Comparison of ENCODE assay signal across 9 mouse cellular contexts in genomic region chr10:79854801-79855541, GRCm38 (mm10). TPM values are rescaled to one million over a fixed set of nuclear protein-coding genes. Genes with fewer than 3 reads are reported as not detected.
A peak's percentile ranks its signal among the peaks of the same experiment; 100 is the strongest.
DNase-seq lines count a peak whose midpoint lies in the region; ATAC-seq and TF ChIP-seq lines count a peak whose summit lies in the region.
"Had no signal": no experiment of that assay in that cellular context is flagged by ENCODE, and none has a peak within 500 bp of the region (broad histone marks: within the 10 kb centered on the region; RNA-seq: fewer than 3 reads in every experiment).

No protein-coding gene starts in this region.

- no peak for TF ChIP-seq POLR2A in CH12.LX (IDR thresholded peaks at IDR 0.05; ENCODE audit: low read depth, low read length)

- peak overlapping the region; percentile 98 for H3K27ac ChIP-seq in CH12.LX (ENCODE audit: insufficient read depth, low read depth)
- peak overlapping the region; percentile 100 for H3K27ac ChIP-seq in embryonic facial prominence, embryonic 13.5 days
- peak overlapping the region; percentile 100 for H3K27ac ChIP-seq in heart, postnatal 0 days (ENCODE audit: low read depth)

- H3K79me2 ChIP-seq in CH12.LX (replicated peaks; ENCODE audit: control insufficient read depth, extremely low read depth, insufficient read depth, poor library complexity, severe bottlenecking), result peaks cover 54% of the 10 kb centered on the region

- H3K9me3 ChIP-seq in CH12.LX (replicated peaks; ENCODE audit: low read length), result no peaks in the 10 kb centered on the region
- H3K9me3 ChIP-seq in embryonic facial prominence, embryonic 13.5 days, result no peaks in the 10 kb centered on the region
- H3K9me3 ChIP-seq in heart, postnatal 0 days (replicated peaks; ENCODE audit: control insufficient read depth, low read length), result no peaks in the 10 kb centered on the region

- peaks cover 17 to 55% of the 10 kb centered on the region in 2 experiments for H3K4me1 ChIP-seq in CH12.LX (ENCODE audit: control insufficient read depth in 1 of 2, insufficient read depth in 2 of 2)
- H3K4me1 ChIP-seq in embryonic facial prominence, embryonic 13.5 days, result peaks cover 64% of the 10 kb centered on the region
- peaks cover 55% of the 10 kb centered on the region for H3K4me1 ChIP-seq in heart, postnatal 0 days (ENCODE audit: control insufficient read depth, insufficient read depth)

- TF ChIP-seq CTCF in CH12.LX (conservative IDR thresholded peaks at IDR 0.05 in 1 of 2, IDR thresholded peaks at IDR 0.05 in 1 of 2; ENCODE audit: low read depth in 2 of 2, low read length in 2 of 2), result no peak
- no peak for TF ChIP-seq CTCF in heart, postnatal 0 days (IDR thresholded peaks at IDR 0.05; ENCODE audit: low read depth)

- in situ Hi-C loops in CH12.LX (cut with MboI; ENCODE audit: low pct_ligation_motif_present, low pct_unique_long_range_greater_than_20kb, low sequenced_read_pairs), result no loop called here

- H3K9ac ChIP-seq in CH12.LX (ENCODE audit: insufficient read depth, low read depth), result peak overlapping the region; percentile 99
- peak overlapping the region; percentile 99 for H3K9ac ChIP-seq in embryonic facial prominence, embryonic 13.5 days
- H3K9ac ChIP-seq in heart, postnatal 0 days (replicated peaks; ENCODE audit: low read depth, low read length), result peak overlapping the region; percentile 98

- ATAC-seq in embryonic facial prominence, embryonic 13.5 days (ENCODE audit: insufficient number of reproducible peaks, insufficient read depth, low FRiP score, low TSS enrichment, low read depth), result peak; percentile 12; the same call in 1 of the 2 replicates
- ATAC-seq in heart, postnatal 0 days (ENCODE audit: insufficient read depth, low read depth), result peak; percentile 8; the same call in 1 of the 2 replicates
- ATAC-seq in megakaryocyte progenitor cell, adult 5-6 weeks (replicated peaks; ENCODE audit: poor library complexity), result peak; percentile 2

- no peaks in the 10 kb centered on the region for H3K27me3 ChIP-seq in CH12.LX (replicated peaks)
- no peaks in the 10 kb centered on the region for H3K27me3 ChIP-seq in embryonic facial prominence, embryonic 13.5 days
- no peaks in the 10 kb centered on the region for H3K27me3 ChIP-seq in heart, postnatal 0 days (ENCODE audit: control insufficient read depth, insufficient read depth, low read length)

- peak; percentile 52 for DNase-seq in CH12.LX (ENCODE audit: extremely low read depth)
- DNase-seq in adrenal gland, adult 8-10 months, result peak; percentile 70
- peak; percentile 47 for DNase-seq in heart, postnatal 0 days (ENCODE audit: low spot score)
- DNase-seq in kidney, postnatal 36 days, result peak; percentile 59 to 81
- DNase-seq in spleen, postnatal 36 days (ENCODE audit: low spot score in 2 of 2), result peak; percentile 74 to 77
- no peak for DNase-seq in layer of hippocampus, adult 18-20 months (ENCODE audit: low spot score in 2 of 2)

- peaks cover 37 to 44% of the 10 kb centered on the region in 2 experiments for H3K36me3 ChIP-seq in CH12.LX (replicated peaks in 1 of 2; ENCODE audit: control insufficient read depth in 1 of 2, insufficient read depth in 1 of 2, low read length in 1 of 2)
- peaks cover 37% of the 10 kb centered on the region for H3K36me3 ChIP-seq in embryonic facial prominence, embryonic 13.5 days
- H3K36me3 ChIP-seq in heart, postnatal 0 days (replicated peaks; ENCODE audit: control insufficient read depth, insufficient read depth, low read length), result peaks cover 26% of the 10 kb centered on the region

- peak overlapping the region; percentile 90 to 100 (median 100) for H3K4me3 ChIP-seq in CH12.LX (replicated peaks in 1 of 3; ENCODE audit: low read depth in 2 of 3, low read length in 2 of 3, poor library complexity in 1 of 3)
- peak overlapping the region; percentile 99 for H3K4me3 ChIP-seq in embryonic facial prominence, embryonic 13.5 days
- peak overlapping the region; percentile 98 for H3K4me3 ChIP-seq in heart, postnatal 0 days (ENCODE audit: low read depth, low read length)

- peak overlapping the region; percentile 53 for H3K4me2 ChIP-seq in CH12.LX (ENCODE audit: insufficient read depth, low read depth, poor library complexity, severe bottlenecking)
- H3K4me2 ChIP-seq in embryonic facial prominence, embryonic 13.5 days, result peak overlapping the region; percentile 99
- H3K4me2 ChIP-seq in heart, postnatal 0 days (ENCODE audit: low read depth, low read length), result peak overlapping the region; percentile 90

- no peak for TF ChIP-seq RAD21 in CH12.LX (IDR thresholded peaks at IDR 0.05; ENCODE audit: low read depth, low read length)

- TF ChIP-seq EP300 in CH12.LX (IDR thresholded peaks at IDR 0.05; ENCODE audit: low read length), result no peak
- TF ChIP-seq EP300 in heart, postnatal 0 days (IDR thresholded peaks at IDR 0.05; ENCODE audit: low read depth), result no peak

- dilution Hi-C loops in CH12.LX (cut with MboI; ENCODE audit: extremely low pct_ligation_motif_present, extremely low pct_unique_long_range_greater_than_20kb, low sequenced_read_pairs), result no loop called here

- WGBS in embryonic facial prominence, embryonic 13.5 days, result under 1% methylated on average over 68 of the region's 83 CpGs
- 1% methylated on average over 79 of the region's 83 CpGs for WGBS in heart, postnatal 0 days

TF ChIP-seq in CH12.LX, 34 proteins besides CTCF, POLR2A, EP300 and RAD21 (continues in another document):
- peak; percentile 64; the same call in 1 of the 2 replicates for TF ChIP-seq UBTF (IDR thresholded peaks at IDR 0.05; ENCODE audit: low read depth, low read length)
- peak; percentile 14; the same call in 1 of the 2 replicates for TF ChIP-seq ELF1 (IDR thresholded peaks at IDR 0.05; ENCODE audit: low read depth, low read length)
- TF ChIP-seq RCOR1 (conservative IDR thresholded peaks at IDR 0.05; ENCODE audit: low read depth, low read length), result 0 out of 2 replicates have a peak, but pooled peaks have one; percentile 14
- no peak for TF ChIP-seq MAFK (IDR thresholded peaks at IDR 0.05; ENCODE audit: insufficient replicate concordance, low read length)

RNA-seq across cellular contexts. Expression of gene Ptbp1, which starts 0.7 kb away (rescaled TPM):
- total RNA-seq in CH12.LX (2012; rRNA removed), result 252 and 284 TPM in 2 replicates
- total RNA-seq in CH12.LX (2014; rRNA removed), result 261 and 284 TPM in 2 replicates
- polyA plus RNA-seq in CH12.LX (2012; ENCODE audit: insufficient read length, low read depth), result 482 and 497 TPM in 2 replicates
- total RNA-seq in adrenal gland, adult 8-10 months (2022), result 100 to 1,000 TPM; 249 to 275 (median 255) TPM
- 386 and 390 TPM in 2 replicates for polyA plus RNA-seq in embryonic facial prominence, embryonic 13.5 days (2015; fragmentation: Nextera tagmentation; extraction: Ambion mirVana)
- total RNA-seq in heart, postnatal 0 days (2014; rRNA removed; ENCODE audit: low replicate concordance), result 186 and 196 TPM in 2 replicates
- 39.8 and 40.4 TPM in 2 replicates for polyA plus RNA-seq in heart, postnatal 0 days (2015; fragmentation: Nextera tagmentation; extraction: Ambion mirVana)
- total RNA-seq in megakaryocyte progenitor cell, adult 5-6 weeks (2015), result 218 and 262 TPM in 2 replicates
- 172 and 187 TPM in 2 replicates for total RNA-seq in megakaryocyte progenitor cell, adult 5-6 weeks (2017)
- 10 to 100 TPM; 48.8 to 58.4 TPM for total RNA-seq in layer of hippocampus, adult 18-20 months (2021)

RNA-seq across cellular contexts. Expression of gene Prtn3, which starts 19.3 kb away (rescaled TPM):
- total RNA-seq in CH12.LX (2012; rRNA removed) (0.30 TPM in 1 of 2 replicates, not detected in the other), CH12.LX (2014; rRNA removed) (not detected in 2 replicates)
- polyA plus RNA-seq in CH12.LX (2012; ENCODE audit: insufficient read length, low read depth), result 0.39 TPM in 1 of 2 replicates, not detected in the other
- total RNA-seq in adrenal gland, adult 8-10 months (2022), result under 1 TPM in 1 of 4 experiments, not detected in 3; 0.35 TPM
- polyA plus RNA-seq in embryonic facial prominence, embryonic 13.5 days (2015; fragmentation: Nextera tagmentation; extraction: Ambion mirVana), result 7.3 and 8.5 TPM in 2 replicates
- not detected in 2 replicates for total RNA-seq in heart, postnatal 0 days (2014; rRNA removed; ENCODE audit: low replicate concordance)
- polyA plus RNA-seq in heart, postnatal 0 days (2015; fragmentation: Nextera tagmentation; extraction: Ambion mirVana), result 0.70 and 0.74 TPM in 2 replicates
- total RNA-seq in megakaryocyte progenitor cell, adult 5-6 weeks (2015), result 3,382 and 3,510 TPM in 2 replicates
- 738 and 1,001 TPM in 2 replicates for total RNA-seq in megakaryocyte progenitor cell, adult 5-6 weeks (2017)
- total RNA-seq in layer of hippocampus, adult 18-20 months (2021), result 1 to 10 TPM in 1 of 2 experiments, under 1 TPM in 1; 0.94 to 2.0 TPM

RNA-seq across cellular contexts. Expression of gene Plppr3, which starts 19.5 kb away (rescaled TPM):
- 0.47 and 0.55 TPM in 2 replicates for total RNA-seq in CH12.LX (2012; rRNA removed)
- not detected in 2 replicates for total RNA-seq in CH12.LX (2014; rRNA removed)
- 3.4 TPM in 2 replicates for polyA plus RNA-seq in CH12.LX (2012; ENCODE audit: insufficient read length, low read depth)
- 1 to 10 TPM; 1.7 to 4.3 (median 3.0) TPM for total RNA-seq in adrenal gland, adult 8-10 months (2022)
- polyA plus RNA-seq in embryonic facial prominence, embryonic 13.5 days (2015; fragmentation: Nextera tagmentation; extraction: Ambion mirVana), result 126 and 138 TPM in 2 replicates
- total RNA-seq in heart, postnatal 0 days (2014; rRNA removed; ENCODE audit: low replicate concordance), result 3.2 and 5.9 TPM in 2 replicates
- polyA plus RNA-seq in heart, postnatal 0 days (2015; fragmentation: Nextera tagmentation; extraction: Ambion mirVana), result 2.5 and 3.0 TPM in 2 replicates
- total RNA-seq in megakaryocyte progenitor cell, adult 5-6 weeks (2015), result 39.0 and 41.2 TPM in 2 replicates
- total RNA-seq in megakaryocyte progenitor cell, adult 5-6 weeks (2017), result 93.9 and 96.9 TPM in 2 replicates
- total RNA-seq in layer of hippocampus, adult 18-20 months (2021), result 10 to 100 TPM; 30.6 to 34.4 TPM

RNA-seq across cellular contexts. Expression of gene Elane, which starts 31.1 kb away (rescaled TPM):
- not detected in 2 replicates for total RNA-seq in CH12.LX (2012; rRNA removed)
- total RNA-seq in CH12.LX (2014; rRNA removed), result not detected in 2 replicates
- polyA plus RNA-seq in CH12.LX (2012; ENCODE audit: insufficient read length, low read depth), result not detected in 2 replicates
- total RNA-seq in adrenal gland, adult 8-10 months (2022), result not detected
- 1.9 TPM in 1 of 2 replicates, not detected in the other for polyA plus RNA-seq in embryonic facial prominence, embryonic 13.5 days (2015; fragmentation: Nextera tagmentation; extraction: Ambion mirVana)
- total RNA-seq in heart, postnatal 0 days (2014; rRNA removed; ENCODE audit: low replicate concordance), result not detected in 2 replicates
- not detected in 2 replicates for polyA plus RNA-seq in heart, postnatal 0 days (2015; fragmentation: Nextera tagmentation; extraction: Ambion mirVana)
- 6,143 and 8,228 TPM in 2 replicates for total RNA-seq in megakaryocyte progenitor cell, adult 5-6 weeks (2015)
- total RNA-seq in megakaryocyte progenitor cell, adult 5-6 weeks (2017), result 2,359 and 2,989 TPM in 2 replicates
- total RNA-seq in layer of hippocampus, adult 18-20 months (2021), result not detected
- total RNA-seq: layer of hippocampus, postnatal 36 days had no signal

RNA-seq across cellular contexts. Expression of gene Misp, which starts 34.2 kb away (rescaled TPM):
- total RNA-seq in CH12.LX (2012; rRNA removed) (not detected in 2 replicates), CH12.LX (2014; rRNA removed) (not detected in 2 replicates)
- not detected in 2 replicates for polyA plus RNA-seq in CH12.LX (2012; ENCODE audit: insufficient read length, low read depth)
- under 1 TPM; 0.64 to 0.95 (median 0.70) TPM for total RNA-seq in adrenal gland, adult 8-10 months (2022)
- 2.5 and 5.2 TPM in 2 replicates for polyA plus RNA-seq in embryonic facial prominence, embryonic 13.5 days (2015; fragmentation: Nextera tagmentation; extraction: Ambion mirVana)
- total RNA-seq in heart, postnatal 0 days (2014; rRNA removed; ENCODE audit: low replicate concordance), result not detected in 2 replicates
- 0.08 and 0.41 TPM in 2 replicates for polyA plus RNA-seq in heart, postnatal 0 days (2015; fragmentation: Nextera tagmentation; extraction: Ambion mirVana)
- not detected in 2 replicates for total RNA-seq in megakaryocyte progenitor cell, adult 5-6 weeks (2015)
- total RNA-seq in megakaryocyte progenitor cell, adult 5-6 weeks (2017), result 0.58 TPM in 1 of 2 replicates, not detected in the other
- 1 to 10 TPM in 1 of 2 experiments, under 1 TPM in 1; 0.54 to 1.3 TPM for total RNA-seq in layer of hippocampus, adult 18-20 months (2021)

Comparison
In these comparisons a context has a peak if more than half of its experiments do, and no peak if none do; other contexts are left out.
1. DNase-seq: peak in CH12.LX (single experiment), adrenal gland, adult 8-10 months (single experiment), heart, postnatal 0 days (single experiment), kidney, postnatal 36 days (2 of 2) and spleen, postnatal 36 days (2 of 2); none in layer of hippocampus, adult 18-20 months (0 of 2).
2. RNA of gene Prtn3, which starts 19.3 kb away (total RNA-seq): 738 to 3,510 TPM in megakaryocyte progenitor cell, adult 5-6 weeks; 0.94 to 2.0 TPM in layer of hippocampus, adult 18-20 months, 0.30 TPM in CH12.LX, 0.35 TPM in adrenal gland, adult 8-10 months and not detected in heart, postnatal 0 days; every median in the first group is over 100 times any median in the second.
3. Peak in every context shown above with its lines, with median percentiles within 50 percentile points of each other: H3K27ac ChIP-seq, H3K4me2 ChIP-seq, H3K4me3 ChIP-seq, H3K9ac ChIP-seq and ATAC-seq.